In genomic region chr19:4593792-4594522, GRCm38 (mm10) we compare ENCODE assay signal across 17 mouse cellular contexts. TPM values are rescaled to one million over a fixed set of nuclear protein-coding genes. Genes with fewer than 3 reads are reported as not detected.
DNase-seq lines count a peak whose midpoint lies in the region; ATAC-seq and TF ChIP-seq lines count a peak whose summit lies in the region.
"Had no signal": no experiment of that assay in that cellular context is flagged by ENCODE, and none has a peak within 500 bp of the region (broad histone marks: within the 10 kb centered on the region; RNA-seq: fewer than 3 reads in every experiment).

No protein-coding gene starts in this region.

- no peak overlapping the region for H3K4me2 ChIP-seq in intestine, embryonic 16.5 days (ENCODE audit: low read depth, low read length)
- peak overlapping the region; percentile 64; the same call in 1 of the 2 replicates for H3K4me2 ChIP-seq in liver, postnatal 0 days (ENCODE audit: low read depth, low read length)
- H3K4me2 ChIP-seq: heart, embryonic 12.5 days; neural tube, embryonic 12.5 days had no signal

- DNase-seq in adrenal gland, postnatal 14 days = peak; percentile 45
- no peak for DNase-seq in adrenal gland, postnatal 10 days
- peak; percentile 82 for DNase-seq in kidney, postnatal 10 days
- DNase-seq in liver, postnatal 0 days = peak; percentile 80
- DNase-seq in gastrocnemius, postnatal 25 days = no peak
- DNase-seq in layer of hippocampus, adult 9-10 months (ENCODE audit: low spot score) = no peak
- DNase-seq: cerebellum, adult 11 months; cerebellum, postnatal 36 days; gastrocnemius, postnatal 36 days; lung, adult 2 months; spleen, adult 18-20 months; thymus, postnatal 36 days had no signal

- no peak overlapping the region for H3K4me3 ChIP-seq in intestine, embryonic 16.5 days (ENCODE audit: low read length)
- peak overlapping the region; percentile 45 for H3K4me3 ChIP-seq in liver, postnatal 0 days (ENCODE audit: low read depth, low read length)
- H3K4me3 ChIP-seq: heart, embryonic 12.5 days; neural tube, embryonic 12.5 days had no signal

- no peaks in the 10 kb centered on the region for H3K36me3 ChIP-seq in intestine, embryonic 16.5 days (ENCODE audit: control insufficient read depth, insufficient read depth, low read length)
- no peaks in the 10 kb centered on the region for H3K36me3 ChIP-seq in liver, postnatal 0 days (replicated peaks; ENCODE audit: insufficient read depth, low read length)
- H3K36me3 ChIP-seq: heart, embryonic 12.5 days; neural tube, embryonic 12.5 days had no signal

- peak overlapping the region; percentile 37; the same call in 1 of the 2 replicates for H3K9ac ChIP-seq in intestine, embryonic 16.5 days (ENCODE audit: low read depth, low read length)
- H3K9ac ChIP-seq in liver, postnatal 0 days (replicated peaks) = peak overlapping the region; percentile 67
- H3K9ac ChIP-seq: heart, embryonic 12.5 days; neural tube, embryonic 12.5 days had no signal

- no peaks in the 10 kb centered on the region for H3K27me3 ChIP-seq in intestine, embryonic 16.5 days (replicated peaks; ENCODE audit: control insufficient read depth, insufficient read depth, low read length)
- no peaks in the 10 kb centered on the region for H3K27me3 ChIP-seq in liver, postnatal 0 days (ENCODE audit: insufficient read depth, low read length)
- H3K27me3 ChIP-seq: heart, embryonic 12.5 days; neural tube, embryonic 12.5 days had no signal

- peak; percentile 78 for TF ChIP-seq EP300 in liver, postnatal 0 days (IDR thresholded peaks at IDR 0.05; ENCODE audit: low read depth)

- no peaks in the 10 kb centered on the region for H3K9me3 ChIP-seq in intestine, embryonic 16.5 days (ENCODE audit: control insufficient read depth, low read length)
- no peaks in the 10 kb centered on the region for H3K9me3 ChIP-seq in liver, postnatal 0 days (ENCODE audit: low read length)
- H3K9me3 ChIP-seq: heart, embryonic 12.5 days; neural tube, embryonic 12.5 days had no signal

- peak overlapping the region; percentile 77 for H3K27ac ChIP-seq in intestine, embryonic 16.5 days (ENCODE audit: low read length)
- H3K27ac ChIP-seq in liver, postnatal 0 days (ENCODE audit: low read depth) = peak overlapping the region; percentile 90
- H3K27ac ChIP-seq: macrophage; neural tube, embryonic 12.5 days had no signal

- ATAC-seq in intestine, embryonic 16.5 days = peak; percentile 96
- ATAC-seq in liver, postnatal 0 days = peak; percentile 90
- no peak for ATAC-seq in erythroid progenitor cell, adult 5-6 weeks (replicated peaks; ENCODE audit: low FRiP score, poor library complexity, severe bottlenecking)

- 46% methylated on average over 7 of the region's 7 CpGs for WGBS in intestine, embryonic 16.5 days
- 47% methylated on average over 7 of the region's 7 CpGs for WGBS in liver, postnatal 0 days (ENCODE audit: insufficient replicate concordance)

- H3K4me1 ChIP-seq in intestine, embryonic 16.5 days (ENCODE audit: control insufficient read depth, insufficient read depth, low read length) = peaks cover 14% of the 10 kb centered on the region; the same call in 1 of the 2 replicates
- H3K4me1 ChIP-seq in liver, postnatal 0 days (ENCODE audit: insufficient read depth) = peaks cover 6% of the 10 kb centered on the region
- H3K4me1 ChIP-seq: neural tube, embryonic 12.5 days had no signal

- no peak for TF ChIP-seq CTCF in liver, postnatal 0 days (IDR thresholded peaks at IDR 0.05; ENCODE audit: low read depth)

RNA-seq across cellular contexts. Expression of gene Lrfn4, which starts 21.5 kb away (rescaled TPM):
- total RNA-seq in adrenal gland, postnatal 14 days (2021) = 6.1 and 7.6 TPM in 2 replicates
- 10 to 100 TPM in 1 of 2 experiments, 1 to 10 TPM in 1; 7.3 to 10.2 TPM for total RNA-seq in adrenal gland, postnatal 10 days (2021)
- polyA plus RNA-seq in intestine, embryonic 16.5 days (2015; fragmentation: Nextera tagmentation; extraction: Ambion mirVana) = 2.7 and 4.0 TPM in 2 replicates
- polyA plus RNA-seq in liver, postnatal 0 days (2015; fragmentation: Nextera tagmentation; extraction: Ambion mirVana) = 0.15 and 0.21 TPM in 2 replicates
- not detected in 2 replicates for total RNA-seq in erythroid progenitor cell, adult 5-6 weeks (2015; ENCODE audit: low replicate concordance)
- total RNA-seq in erythroid progenitor cell, adult 5-6 weeks (2017; ENCODE audit: low replicate concordance) = not detected in 2 replicates
- 1 to 10 TPM; 1.4 to 1.5 TPM for total RNA-seq in gastrocnemius, postnatal 25 days (2021)

RNA-seq across cellular contexts. Expression of gene Rce1, which starts 31.5 kb away (rescaled TPM):
- total RNA-seq in adrenal gland, postnatal 14 days (2021) = 26.1 and 28.6 TPM in 2 replicates
- 10 to 100 TPM; 23.7 to 30.9 TPM for total RNA-seq in adrenal gland, postnatal 10 days (2021)
- polyA plus RNA-seq in intestine, embryonic 16.5 days (2015; fragmentation: Nextera tagmentation; extraction: Ambion mirVana) = 66.0 and 69.2 TPM in 2 replicates
- polyA plus RNA-seq in liver, postnatal 0 days (2015; fragmentation: Nextera tagmentation; extraction: Ambion mirVana) = 16.6 and 17.3 TPM in 2 replicates
- total RNA-seq in erythroid progenitor cell, adult 5-6 weeks (2015; ENCODE audit: low replicate concordance) = 21.6 and 26.4 TPM in 2 replicates
- total RNA-seq in erythroid progenitor cell, adult 5-6 weeks (2017; ENCODE audit: low replicate concordance) = 6.6 and 13.5 TPM in 2 replicates
- 1 to 10 TPM; 3.9 to 6.5 TPM for total RNA-seq in gastrocnemius, postnatal 25 days (2021)

Comparison
In these comparisons a context has a peak if more than half of its experiments do, and no peak if none do; other contexts are left out.
1. DNase-seq: peak in adrenal gland, postnatal 14 days (single experiment), kidney, postnatal 10 days (single experiment) and liver, postnatal 0 days (single experiment); none in adrenal gland, postnatal 10 days (single experiment), gastrocnemius, postnatal 25 days (single experiment) and layer of hippocampus, adult 9-10 months (single experiment).